Mouse (Mus musculus) brain, embryonic 14.5 days (tissue): ENCODE results near the gene Hamp.
"Not testable (repeated sequence)": the region's sequence is repeated elsewhere in the genome, so short reads cannot be mapped to it uniquely, and the experiment has no call there.

Experiments
- CTCF ChIP-seq: fragments of 200-500 bp; IDR thresholded peaks from 2 replicates; pipeline ENCODE4 v1.5.1; 2012; ENCODE audit warnings: inconsistent platforms, mild to moderate bottlenecking, moderate library complexity, borderline replicate concordance; ENCODE audit not compliant: insufficient read depth, insufficient read length; ENCODE audit errors: extremely low read depth
- POLR2A ChIP-seq: fragments of 200-500 bp; IDR thresholded peaks from 2 replicates; pipeline ENCODE4 v1.6.1; 2012; ENCODE audit warnings: mild to moderate bottlenecking, inconsistent platforms, borderline replicate concordance; ENCODE audit not compliant: poor library complexity, insufficient read depth, insufficient read length, severe bottlenecking; ENCODE audit errors: extremely low read depth

GRCm38 (mm10) chr7:30945466-30945865, 1.6 kb upstream of the Hamp start:
- TF ChIP-seq CTCF, POLR2A: not testable (repeated sequence)
